Mouse (Mus musculus): ENCODE data around the gene Olfr566. TPM values are rescaled to one million over a fixed set of nuclear protein-coding genes. Genes with fewer than 3 reads are reported as not detected.

Gene Olfr566
- not detected for total RNA-seq (2021)
- long read RNA-seq, experiment 1, result 0 reads
- long read RNA-seq, experiment 2, result 0 reads

- TF ChIP-seq CTCF (IDR thresholded peaks at IDR 0.05), result no peak
- no peak within 1 kb of the TSS for H3K27ac ChIP-seq
- intact Hi-C loops (cut with DNase I), result no loop called here
- no peak for DNase-seq
- no peak within 1 kb of the TSS for H3K4me3 ChIP-seq
These were observed at the start of gene Olfr566 for GRCm38 (mm10) chr7:102858665-102859064. Gene Olfr566 (minus strand): TSS chr7:102858765.

DNA sequence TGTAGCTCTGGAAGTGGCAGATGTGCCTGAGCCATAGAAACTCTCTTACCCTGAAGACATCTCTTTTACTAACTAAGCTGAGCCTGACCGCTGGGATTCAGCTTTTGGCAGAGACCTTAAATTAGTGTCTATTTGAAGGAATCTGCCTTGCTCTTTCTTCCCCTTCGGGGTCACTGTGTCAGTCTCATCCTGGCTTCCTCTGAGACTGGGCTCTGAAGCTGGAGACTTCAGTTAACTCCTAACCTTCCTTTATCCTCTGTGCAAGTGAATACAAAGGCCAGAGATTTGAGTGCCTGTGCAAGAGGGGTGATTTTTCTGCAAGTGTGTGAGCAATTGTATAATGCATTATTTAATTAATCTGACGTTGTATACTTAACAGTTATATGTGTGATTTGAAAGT, 32.2 kb upstream of the Olfr566 start, which contains the start of gene Olfr569:
Olfr569 (minus strand) TSS at position 101 of the 400 bp plus-strand sequence.
- no peak within 1 kb of the TSS for H3K27ac ChIP-seq
- DNase-seq, result no peak
- H3K4me3 ChIP-seq, result no peak within 1 kb of the TSS
- intact Hi-C loops (cut with DNase I), result no loop called here
- TF ChIP-seq CTCF (IDR thresholded peaks at IDR 0.05), result no peak

- DNase-seq, result no peak
- Histone ChIP-seq H3K4me3 (no peak within 1 kb of the TSS), H3K27ac (no peak within 1 kb of the TSS)
- TF ChIP-seq CTCF (IDR thresholded peaks at IDR 0.05), result no peak
- intact Hi-C loops (cut with DNase I), result no loop called here
These were observed 18.3 kb upstream of the Olfr566 start, which contains the start of gene Olfr568 for GRCm38 (mm10) chr7:102876822-102877221. Gene Olfr568 (plus strand): TSS chr7:102877122.

- Histone ChIP-seq H3K27ac (no peak overlapping the region), H3K4me3 (no peak overlapping the region)
- DNase-seq, result no peak
- no peak for TF ChIP-seq CTCF (IDR thresholded peaks at IDR 0.05)
- intact Hi-C loops (cut with DNase I), result no loop called here
These were observed 2.8 kb downstream of the Olfr566 start for GRCm38 (mm10) chr7:102855807-102856206.

Other genes with a start within 250 kb of the Olfr566 start
- not detected for gene Olfr553, start 240.5 kb downstream of the Olfr566 start, total RNA-seq (2021)
- gene Olfr554, start 220.3 kb downstream of the Olfr566 start, total RNA-seq (2021), result not detected
- not detected for gene Olfr555, start 199.9 kb downstream of the Olfr566 start, total RNA-seq (2021)
- not detected for gene Olfr556, start 193.9 kb downstream of the Olfr566 start, total RNA-seq (2021)
- 1 to 10 TPM; 4.0 to 4.8 TPM for gene Trim68, start 171.4 kb downstream of the Olfr566 start, total RNA-seq (2021)
- gene Olfr557, start 162.9 kb downstream of the Olfr566 start, total RNA-seq (2021), result not detected
- 1 to 10 TPM; 1.4 to 1.5 TPM for gene Olfr558, start 156.6 kb downstream of the Olfr566 start, total RNA-seq (2021)
- gene Olfr33, start 139.7 kb downstream of the Olfr566 start, total RNA-seq (2021), result not detected
- gene Olfr559, start 131.3 kb downstream of the Olfr566 start, total RNA-seq (2021), result not detected
- gene Olfr560, start 99.4 kb downstream of the Olfr566 start, total RNA-seq (2021), result not detected
- under 1 TPM; 0.33 to 0.61 TPM for gene Olfr78, start 99.3 kb downstream of the Olfr566 start, total RNA-seq (2021)
- not detected for gene Olfr561, start 87.5 kb downstream of the Olfr566 start, total RNA-seq (2021)
- not detected for gene Olfr564, start 55.3 kb downstream of the Olfr566 start, total RNA-seq (2021)
- gene Olfr568, start 18.4 kb upstream of the Olfr566 start, total RNA-seq (2021), result not detected
- not detected for gene Olfr569, start 32.1 kb upstream of the Olfr566 start, total RNA-seq (2021)
- not detected for gene Olfr570, start 35.8 kb upstream of the Olfr566 start, total RNA-seq (2021)
- not detected for gene Olfr571, start 58.8 kb upstream of the Olfr566 start, total RNA-seq (2021)
- gene Olfr572, start 65.6 kb upstream of the Olfr566 start, total RNA-seq (2021), result not detected
- not detected for gene Olfr573-ps1, start 83.8 kb upstream of the Olfr566 start, total RNA-seq (2021)
- gene Olfr574, start 89.7 kb upstream of the Olfr566 start, total RNA-seq (2021), result not detected
- gene Olfr575, start 100.0 kb upstream of the Olfr566 start, total RNA-seq (2021), result not detected
- gene Olfr576, start 103.9 kb upstream of the Olfr566 start, total RNA-seq (2021), result not detected
- gene Olfr577, start 117.2 kb upstream of the Olfr566 start, total RNA-seq (2021), result not detected
- not detected for gene Olfr578, start 130.6 kb upstream of the Olfr566 start, total RNA-seq (2021)
- gene Olfr582, start 179.3 kb upstream of the Olfr566 start, total RNA-seq (2021), result not detected
- gene Olfr583, start 192.5 kb upstream of the Olfr566 start, total RNA-seq (2021), result not detected
- not detected for gene Olfr584, start 223.1 kb upstream of the Olfr566 start, total RNA-seq (2021)
- not detected for gene Olfr585, start 239.0 kb upstream of the Olfr566 start, total RNA-seq (2021)

Measured in gastrocnemius, adult 2 months (tissue).